Mouse (Mus musculus) CH12.LX (cell line): ENCODE measurements around the gene Usp6nl.

Experiments used
- CTCF ChIP-seq, 2 experiments: IDR thresholded peaks in 1 of 2; conservative IDR thresholded peaks in 1 of 2; 2 replicates each; pipeline ENCODE4 v1.5.1; 2011 to 2012; ENCODE audit warnings: low read depth in 2 of 2, low read length in 2 of 2, improper control_type of control experiment in 1 of 2, inconsistent platforms in 1 of 2, mild to moderate bottlenecking in 1 of 2, moderate library complexity in 1 of 2
- E2F4 ChIP-seq: IDR thresholded peaks from 2 replicates; pipeline ENCODE4 v1.6.1; 2011; ENCODE audit warnings: low read depth, low read length, improper control_type of control experiment; ENCODE audit not compliant: insufficient replicate concordance
- EP300 ChIP-seq: IDR thresholded peaks from 2 replicates; pipeline ENCODE4 v1.6.1; 2011; ENCODE audit warnings: low read length, improper control_type of control experiment
- KAT2A ChIP-seq: IDR thresholded peaks from 2 replicates; pipeline ENCODE4 v1.6.1; 2012; ENCODE audit warnings: low read length, improper control_type of control experiment, inconsistent platforms; ENCODE audit not compliant: insufficient replicate concordance
- MAX ChIP-seq: IDR thresholded peaks from 2 replicates; pipeline ENCODE4 v1.6.1; 2011; ENCODE audit warnings: low read length, improper control_type of control experiment
- MXI1 ChIP-seq: IDR thresholded peaks from 2 replicates; pipeline ENCODE4 v1.6.1; 2011; ENCODE audit warnings: mild to moderate bottlenecking, low read depth, low read length, improper control_type of control experiment
- NRF1 ChIP-seq: IDR thresholded peaks from 2 replicates; pipeline ENCODE4 v1.6.1; 2014; ENCODE audit warnings: low read depth, mild to moderate bottlenecking, inconsistent platforms, low read length, improper control_type of control experiment, moderate library complexity
- POLR2A ChIP-seq: IDR thresholded peaks from 2 replicates; pipeline ENCODE4 v1.6.1; 2011; ENCODE audit warnings: low read depth, mild to moderate bottlenecking, improper control_type of control experiment, low read length
- POLR2AphosphoS2 ChIP-seq: IDR thresholded peaks from 2 replicates; pipeline ENCODE4 v1.6.1; 2011; ENCODE audit warnings: low read depth, low read length, improper control_type of control experiment
- SIN3A ChIP-seq: IDR thresholded peaks from 2 replicates; pipeline ENCODE4 v1.6.1; 2012; ENCODE audit warnings: low read length, improper control_type of control experiment, inconsistent platforms
- TCF12 ChIP-seq: IDR thresholded peaks from 2 replicates; pipeline ENCODE4 v1.6.1; 2014; ENCODE audit warnings: low read depth, mild to moderate bottlenecking, inconsistent platforms, low read length, improper control_type of control experiment
- USF2 ChIP-seq: conservative IDR thresholded peaks from 2 replicates; pipeline ENCODE4 v1.6.1; 2011; ENCODE audit warnings: low read depth, low read length, improper control_type of control experiment
- ZC3H11A ChIP-seq: IDR thresholded peaks from 2 replicates; pipeline ENCODE4 v1.6.1; 2012; ENCODE audit warnings: low read depth, mild to moderate bottlenecking, inconsistent platforms, low read length, improper control_type of control experiment
- ZMIZ1 ChIP-seq: IDR thresholded peaks from 2 replicates; pipeline ENCODE4 v1.6.1; 2012; ENCODE audit warnings: low read depth, mild to moderate bottlenecking, inconsistent platforms, low read length, improper control_type of control experiment

- TF ChIP-seq MXI1 (no peak), POLR2AphosphoS2 (no peak), ZC3H11A (no peak), CTCF (conservative IDR thresholded peaks at IDR 0.05 in 1 of 2, IDR thresholded peaks at IDR 0.05 in 1 of 2; ENCODE audit: low read depth in 2 of 2, low read length in 2 of 2) (no peak), SIN3A (no peak), POLR2A (no peak), MAX (no peak), USF2 (no peak), E2F4 (no peak), EP300 (no peak), TCF12 (no peak), NRF1 (no peak), ZMIZ1 (no peak), KAT2A (no peak)
Measured at GRCm38 (mm10) chr2:6338031-6338629, 15.7 kb downstream of the Usp6nl start.
